Mouse (Mus musculus): ENCODE measurements around the gene Npy.
A peak's percentile ranks its signal among the peaks of the same experiment; 100 is the strongest.

Gene Npy

GRCm38 (mm10) chr6:49821961-49822870 lies at the start of gene Npy:
TSS of gene Npy (plus strand) at chr6:49822710.
- DNase-seq (ENCODE audit: inconsistent ontology term), result peak; percentile 69

GRCm38 (mm10) chr6:49775006-49775405 lies 47.5 kb upstream of the Npy start:
- DNase-seq (ENCODE audit: inconsistent ontology term), result no peak

- no peak for DNase-seq (ENCODE audit: inconsistent ontology term)
These were observed 44.4 kb upstream of the Npy start for GRCm38 (mm10) chr6:49778109-49778508.

- no peak for DNase-seq (ENCODE audit: inconsistent ontology term)
These were observed 43.8 kb upstream of the Npy start for GRCm38 (mm10) chr6:49778729-49779128.

- no peak for DNase-seq (ENCODE audit: inconsistent ontology term)
These were observed 42.9 kb upstream of the Npy start for GRCm38 (mm10) chr6:49779606-49780005.

- no peak for DNase-seq (ENCODE audit: inconsistent ontology term)
These were observed 41.6 kb upstream of the Npy start for GRCm38 (mm10) chr6:49780846-49781400.

GRCm38 (mm10) chr6:49781852-49782251 lies 40.7 kb upstream of the Npy start:
- DNase-seq (ENCODE audit: inconsistent ontology term), result no peak

- no peak for DNase-seq (ENCODE audit: inconsistent ontology term)
These were observed 39.8 kb upstream of the Npy start for GRCm38 (mm10) chr6:49782679-49783078.

- peak; percentile 83 for DNase-seq (ENCODE audit: inconsistent ontology term)
These were observed 30.0 kb upstream of the Npy start for GRCm38 (mm10) chr6:49792524-49792923.

- DNase-seq (ENCODE audit: inconsistent ontology term), result no peak
These were observed 18.4 kb upstream of the Npy start for GRCm38 (mm10) chr6:49804105-49804504.

GRCm38 (mm10) chr6:49808076-49808475 lies 14.4 kb upstream of the Npy start:
- peak; percentile 40 for DNase-seq (ENCODE audit: inconsistent ontology term)

- no peak for DNase-seq (ENCODE audit: inconsistent ontology term)
These were observed 5.3 kb upstream of the Npy start for GRCm38 (mm10) chr6:49817183-49817582.

GRCm38 (mm10) chr6:49817625-49818024 lies 4.9 kb upstream of the Npy start:
- DNase-seq (ENCODE audit: inconsistent ontology term), result no peak

- DNase-seq (ENCODE audit: inconsistent ontology term), result no peak
These were observed 341 bp downstream of the Npy start for GRCm38 (mm10) chr6:49822871-49823230.

- DNase-seq (ENCODE audit: inconsistent ontology term), result no peak
These were observed 861 bp downstream of the Npy start for GRCm38 (mm10) chr6:49823371-49823770.

- DNase-seq (ENCODE audit: inconsistent ontology term), result no peak
These were observed 1.3 kb downstream of the Npy start for GRCm38 (mm10) chr6:49823821-49824220.

GRCm38 (mm10) chr6:49831579-49831978 lies 9.1 kb downstream of the Npy start:
- DNase-seq (ENCODE audit: inconsistent ontology term), result no peak

GRCm38 (mm10) chr6:49856830-49857229 lies 34.3 kb downstream of the Npy start:
- DNase-seq (ENCODE audit: inconsistent ontology term), result no peak

GRCm38 (mm10) chr6:49867571-49867970 lies 45.1 kb downstream of the Npy start:
- no peak for DNase-seq (ENCODE audit: inconsistent ontology term)

GRCm38 (mm10) chr6:49871071-49871470 lies 48.6 kb downstream of the Npy start:
- no peak for DNase-seq (ENCODE audit: inconsistent ontology term)

GRCm38 (mm10) chr6:49873556-49873955 lies 51.0 kb downstream of the Npy start:
- no peak for DNase-seq (ENCODE audit: inconsistent ontology term)

- DNase-seq (ENCODE audit: inconsistent ontology term), result no peak
These were observed 52.6 kb downstream of the Npy start for GRCm38 (mm10) chr6:49875160-49875559.

- DNase-seq (ENCODE audit: inconsistent ontology term), result peak; percentile 9
These were observed 53.3 kb downstream of the Npy start for GRCm38 (mm10) chr6:49875791-49876190.
